Mouse (Mus musculus) cortical plate, adult 2 months (tissue): ENCODE results near the gene Sarm1.

ENCODE experiments used
- CTCF ChIP-seq: fragments of 200-500 bp; IDR thresholded peaks from 2 replicates; pipeline ENCODE4 v1.5.1; 2011; ENCODE audit warnings: mild to moderate bottlenecking, control low read depth, low read length; ENCODE audit not compliant: insufficient read depth; ENCODE audit errors: extremely low read depth
- POLR2A ChIP-seq: fragments of 200-500 bp; IDR thresholded peaks from 2 replicates; pipeline ENCODE4 v1.6.1; 2011; ENCODE audit warnings: mild to moderate bottlenecking, low read length, control low read depth; ENCODE audit not compliant: insufficient read depth; ENCODE audit errors: extremely low read depth

GRCm38 (mm10) chr11:78458740-78459139 is 38.8 kb downstream of the Sarm1 start:
- TF ChIP-seq CTCF (no peak), POLR2A (no peak)
